Mouse (Mus musculus): ENCODE measurements around the gene Cavin1. TPM values are rescaled to one million over a fixed set of nuclear protein-coding genes. Genes with fewer than 3 reads are reported as not detected.
"Not testable (repeated sequence)": the region's sequence is repeated elsewhere in the genome, so short reads cannot be mapped to it uniquely, and the experiment has no call there.

Gene Cavin1
- 1 to 10 TPM; 1.8 to 3.1 TPM for polyA plus RNA-seq (2017; shearing (Covaris generic))

DNA sequence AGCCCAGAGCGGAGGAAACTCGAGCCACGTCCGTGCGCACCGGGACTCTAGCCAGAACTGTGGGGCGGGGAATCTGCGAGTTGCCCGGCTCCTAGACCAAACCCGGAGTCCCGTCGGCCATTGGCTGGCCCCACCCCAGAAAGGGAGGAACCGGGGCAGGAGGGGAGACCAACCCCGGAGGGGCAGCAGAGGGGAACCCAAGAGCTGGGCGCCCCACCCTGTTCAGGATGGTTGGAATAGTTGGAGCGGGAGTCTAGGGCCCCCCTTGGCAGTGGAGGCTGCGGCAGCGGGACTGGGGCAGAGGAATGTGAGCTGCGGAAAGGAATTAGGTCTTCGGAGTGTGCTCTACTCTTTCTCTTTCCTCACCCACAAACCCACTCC, at the start of gene Cavin1:
Gene Cavin1 (minus strand): TSS at position 331 of the 381 bp plus-strand sequence.
- ATAC-seq = no peak

DNA sequence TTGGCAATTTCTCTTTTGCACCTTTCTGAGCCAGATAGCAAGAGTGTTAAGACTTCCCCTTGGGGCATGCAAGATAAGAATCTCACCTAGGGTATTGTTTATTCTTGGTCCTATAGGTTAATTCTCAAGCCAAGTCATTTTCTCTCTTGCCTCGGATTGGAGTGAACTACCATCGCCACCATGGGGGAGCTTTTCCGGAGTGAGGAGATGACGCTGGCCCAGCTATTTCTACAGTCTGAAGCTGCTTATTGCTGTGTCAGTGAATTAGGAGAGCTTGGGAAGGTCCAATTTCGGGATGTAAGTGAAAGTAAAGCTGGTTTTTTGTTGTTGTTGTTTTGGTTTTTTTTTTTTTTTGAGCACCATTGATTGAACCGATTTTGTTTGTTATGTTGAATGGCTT, 41.0 kb upstream of the Cavin1 start:
- no peak for ATAC-seq

DNA sequence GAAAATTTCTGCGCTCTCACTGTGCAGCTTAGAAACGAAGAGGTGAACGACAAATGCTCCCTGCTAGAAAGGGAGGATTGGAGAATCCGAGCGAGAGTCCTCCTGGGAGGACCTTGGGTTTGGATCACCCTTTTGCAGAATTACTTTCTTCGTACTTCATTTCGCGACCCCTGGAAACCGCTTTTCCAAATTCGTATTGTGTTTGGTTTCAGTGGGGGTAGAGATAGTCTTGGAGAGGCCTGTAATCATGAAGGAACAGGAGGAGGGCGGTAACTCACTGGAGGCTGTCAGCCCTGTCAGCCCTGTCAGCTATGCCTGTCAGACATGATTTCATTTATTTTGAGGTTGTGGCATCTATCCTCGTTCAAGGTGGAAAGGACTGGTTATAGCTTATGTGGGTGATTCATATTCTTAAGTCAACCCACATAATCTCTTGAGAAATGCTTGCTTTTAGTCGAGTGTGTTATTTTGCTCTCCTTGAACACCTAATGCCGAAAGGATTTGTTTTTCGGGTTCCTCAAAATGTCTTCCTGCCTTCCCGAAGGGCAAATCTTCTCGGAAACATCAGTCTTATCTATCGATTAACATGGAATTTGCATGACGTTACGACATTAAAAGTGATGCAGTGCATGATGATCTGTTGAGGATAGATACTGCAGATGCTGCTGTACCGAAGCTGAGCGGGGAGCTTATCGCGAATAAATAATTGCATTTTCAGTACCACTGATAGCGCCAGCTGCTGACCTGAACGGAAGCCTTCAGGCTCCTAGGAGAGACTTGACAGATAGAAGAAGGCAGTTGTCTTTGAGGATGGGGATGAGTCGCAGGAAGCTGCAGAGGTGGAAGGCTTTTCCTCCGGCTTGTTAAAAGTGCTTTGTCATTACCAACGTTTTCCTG, 39.4 kb upstream of the Cavin1 start:
- peak; percentile 14 for ATAC-seq

DNA sequence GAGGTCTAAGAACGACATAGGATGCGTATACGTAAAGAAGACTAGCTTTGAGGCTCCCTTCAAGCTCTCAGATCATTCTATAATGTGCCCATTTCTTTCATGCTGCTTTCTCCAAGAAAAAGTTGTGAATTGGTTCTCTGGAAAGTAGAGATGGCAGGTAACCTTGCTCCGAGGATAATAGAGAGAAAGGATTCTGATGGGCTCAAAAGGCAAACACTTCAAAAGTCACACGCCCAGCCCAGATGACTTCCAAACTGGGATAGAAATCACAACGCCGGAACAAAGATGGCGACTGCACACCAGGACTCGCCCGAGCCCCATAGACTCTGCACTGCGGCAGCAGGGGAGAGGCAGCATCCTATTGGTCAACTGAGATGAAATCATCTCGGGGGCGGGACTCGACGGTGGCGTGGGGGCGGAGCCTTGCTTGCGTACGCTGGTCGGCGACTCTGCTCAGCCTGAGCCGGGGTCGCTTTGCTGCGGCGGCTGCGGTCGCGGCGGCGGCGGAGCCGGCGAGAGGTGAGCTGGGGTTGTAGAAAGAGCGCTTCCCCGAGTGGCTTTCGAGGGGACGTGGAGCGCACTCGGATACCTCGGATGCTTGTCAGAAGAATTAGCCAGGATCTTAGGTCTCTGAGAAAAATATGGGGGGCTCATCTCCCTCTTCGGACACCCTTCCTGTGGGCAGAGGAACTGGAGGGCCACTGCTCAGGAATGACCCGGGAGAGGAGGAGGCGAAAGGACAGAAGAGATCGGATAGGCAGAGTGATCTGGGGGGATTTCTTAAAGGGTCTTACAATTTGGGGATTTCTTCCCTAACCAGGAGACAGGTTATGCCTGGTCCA, 38.6 kb upstream of the Cavin1 start, which contains the start of gene Atp6v0a1:
Gene Atp6v0a1 (plus strand): TSS at position 407 of the 842 bp plus-strand sequence.
- peak; percentile 88 for ATAC-seq

DNA sequence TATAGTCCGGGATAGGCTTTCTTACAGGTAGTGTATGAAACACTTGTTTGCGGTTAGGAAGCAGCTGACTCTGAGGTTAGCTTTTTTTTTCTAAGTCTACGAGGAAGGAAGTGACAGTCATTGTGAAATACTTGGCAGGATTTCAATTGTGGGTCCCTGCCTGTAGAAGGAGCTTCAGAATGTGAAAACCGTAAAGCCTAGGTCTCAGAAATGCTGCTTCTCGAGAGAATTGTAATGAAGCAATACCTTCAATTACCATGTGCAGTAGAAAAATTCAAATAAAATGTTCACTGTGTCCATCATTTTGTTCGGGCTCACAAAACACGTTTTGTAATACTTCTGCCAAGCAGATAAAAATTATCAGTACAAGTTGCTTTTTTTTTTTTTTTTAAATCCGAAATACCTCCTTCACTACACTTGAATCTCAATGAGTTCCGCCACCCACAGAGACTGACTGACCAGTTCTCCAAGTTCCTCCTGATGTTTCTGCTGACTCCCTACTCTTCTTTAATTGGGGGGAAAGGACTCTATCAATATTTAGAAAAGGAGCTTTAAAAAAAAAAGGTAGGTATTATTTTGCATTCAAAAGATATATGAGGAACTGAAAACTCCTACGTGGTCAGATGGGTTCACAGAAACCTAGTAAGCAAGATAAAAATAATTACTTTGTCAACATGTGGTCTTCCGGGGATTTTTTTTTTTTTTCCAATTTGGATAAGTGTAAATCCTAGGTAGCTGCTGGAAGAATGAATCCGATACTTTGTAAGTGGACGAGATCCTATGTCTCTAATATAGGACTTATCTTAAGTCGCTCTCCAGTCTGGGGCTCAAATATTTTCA, 37.7 kb upstream of the Cavin1 start:
- ATAC-seq = peak; percentile 87

DNA sequence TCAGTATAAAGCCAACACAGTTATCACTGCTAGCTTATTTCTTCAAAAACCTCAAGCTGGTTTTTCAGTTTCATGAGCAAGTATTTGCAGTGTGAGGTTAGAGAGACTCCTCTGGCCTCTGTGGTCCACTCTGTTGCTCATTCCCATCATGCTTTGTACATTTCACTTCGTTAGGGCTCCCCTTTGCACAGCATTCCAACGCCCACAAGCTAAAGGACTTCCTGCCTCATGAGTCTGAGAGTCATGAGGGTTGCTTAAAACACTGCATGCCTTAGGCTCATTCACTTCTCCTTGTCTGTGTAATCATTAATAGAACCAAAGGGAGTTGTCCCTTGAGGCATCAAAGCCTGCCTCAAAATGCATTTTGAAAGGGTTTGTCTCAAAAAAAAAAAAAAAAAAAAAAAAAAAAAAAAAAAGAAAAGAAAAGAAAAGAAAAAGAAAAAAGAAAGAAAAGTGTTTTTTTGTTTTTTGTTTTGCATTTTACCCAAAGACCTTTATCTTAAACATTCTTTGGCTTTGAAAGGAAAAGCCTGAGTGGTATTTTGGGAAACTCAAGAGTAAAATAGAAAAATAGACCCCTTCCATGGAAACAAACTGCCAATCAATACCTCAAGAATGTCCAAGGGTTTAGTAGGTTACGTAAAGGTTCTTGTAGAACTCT, 32.5 kb upstream of the Cavin1 start:
- ATAC-seq = no peak

DNA sequence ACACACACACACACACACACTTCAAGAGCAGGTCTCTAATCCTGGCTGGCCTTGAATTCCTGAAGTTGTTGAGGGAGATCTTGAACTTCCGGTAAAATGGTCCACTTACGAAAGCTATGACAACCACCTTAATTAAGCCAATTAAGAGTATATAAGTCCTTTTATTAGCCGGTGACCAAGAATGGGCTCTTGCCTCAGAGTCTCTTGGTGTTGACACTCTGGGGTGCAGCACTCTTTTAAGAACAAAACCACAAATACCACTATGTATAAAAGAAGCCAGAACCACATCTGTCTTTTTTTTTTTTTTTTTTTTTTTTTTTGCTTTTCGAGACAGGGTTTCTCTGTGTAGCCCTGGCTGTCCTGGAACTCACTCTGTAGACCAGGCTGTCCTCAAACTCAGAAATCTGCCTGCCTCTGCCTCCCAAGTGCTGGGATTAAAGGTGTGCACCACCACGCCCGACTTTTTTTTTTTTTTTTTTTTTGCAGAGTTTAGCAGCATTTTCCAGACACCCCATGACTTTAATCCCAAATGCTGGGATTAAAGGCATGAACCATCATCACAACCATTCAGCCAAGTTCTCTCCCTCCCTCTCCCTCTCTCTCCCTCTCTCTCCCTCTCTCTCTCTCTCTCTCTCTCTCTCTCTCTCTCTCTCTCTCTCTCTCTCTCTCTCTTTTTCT, 31.3 kb upstream of the Cavin1 start:
- ATAC-seq = not testable (repeated sequence)

DNA sequence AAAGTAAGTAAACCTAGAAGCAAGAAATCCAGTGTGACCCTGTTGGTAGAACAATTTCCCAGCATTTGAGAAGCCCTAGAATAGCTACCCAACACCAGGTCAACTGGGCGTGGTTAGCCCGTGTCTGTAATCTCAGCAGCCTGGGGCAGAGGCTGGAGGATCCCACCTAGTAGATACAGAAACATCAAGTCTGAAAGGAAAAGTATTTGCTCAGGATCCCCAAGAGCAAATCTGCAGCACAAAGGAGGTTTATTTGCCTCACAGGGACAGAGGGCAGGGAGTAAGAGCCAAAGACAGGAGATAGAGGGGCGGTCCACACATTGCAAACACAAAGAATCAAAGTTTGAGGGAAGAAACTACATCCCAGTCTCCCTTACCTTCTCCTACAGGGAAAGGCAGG, 28.6 kb upstream of the Cavin1 start:
- ATAC-seq = no peak

DNA sequence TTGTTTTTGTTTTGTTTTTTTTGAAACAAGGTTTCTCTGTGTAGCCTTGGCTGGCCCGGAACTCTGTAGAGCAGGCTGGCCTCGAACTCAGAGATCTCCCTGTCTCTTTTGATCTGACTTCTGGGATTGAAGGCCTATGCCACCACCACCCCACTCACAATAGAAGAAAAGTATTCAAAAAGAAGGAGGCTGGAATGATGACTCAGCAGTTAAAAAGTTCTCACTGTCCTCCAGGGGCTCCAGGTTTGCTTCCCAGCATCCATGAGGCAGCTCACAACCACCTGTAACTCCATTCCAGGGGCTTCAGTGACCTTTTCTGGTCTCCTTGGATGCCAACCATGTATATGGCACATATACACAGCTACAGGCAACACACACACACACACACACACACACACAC, 28.1 kb upstream of the Cavin1 start:
- no peak for ATAC-seq

DNA sequence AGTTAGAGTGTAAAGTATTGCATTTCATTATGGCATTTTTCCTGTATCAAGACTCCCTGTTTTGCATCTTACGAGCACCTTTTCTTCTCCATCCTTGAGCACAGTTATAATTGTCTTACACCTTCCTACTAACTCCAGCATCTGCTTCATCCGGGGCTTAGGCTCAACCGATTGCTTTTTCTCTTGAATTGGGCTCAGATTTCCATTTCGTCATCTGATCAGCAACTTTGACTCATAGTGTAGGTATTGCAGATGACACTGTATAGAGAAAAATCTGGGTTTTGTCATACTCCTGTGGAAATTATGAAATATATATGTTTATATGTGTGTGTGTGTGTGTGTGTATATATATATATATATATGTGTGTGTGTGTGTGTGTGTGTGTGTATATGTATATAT, 25.8 kb upstream of the Cavin1 start:
- ATAC-seq = no peak

DNA sequence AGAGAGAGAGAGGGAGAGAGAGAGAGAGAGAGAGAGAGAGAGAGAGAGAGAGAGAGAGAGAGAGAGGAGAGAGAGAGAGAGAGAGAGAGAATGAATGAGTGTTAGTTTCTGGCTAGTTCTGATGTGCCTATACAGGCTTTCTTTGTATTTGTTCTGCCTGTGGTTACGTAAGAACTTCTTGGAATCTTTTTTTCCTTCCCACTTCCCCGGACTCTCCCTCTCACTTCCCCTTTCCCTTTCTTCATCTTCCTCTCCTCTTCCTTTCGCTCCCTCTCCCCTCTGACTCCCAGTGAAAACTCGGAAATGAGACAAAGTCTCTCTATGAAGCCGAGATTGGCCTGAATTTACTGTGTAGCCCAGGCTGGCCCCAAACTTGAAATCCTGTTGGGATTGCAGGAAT, 24.0 kb upstream of the Cavin1 start:
- ATAC-seq = no peak

DNA sequence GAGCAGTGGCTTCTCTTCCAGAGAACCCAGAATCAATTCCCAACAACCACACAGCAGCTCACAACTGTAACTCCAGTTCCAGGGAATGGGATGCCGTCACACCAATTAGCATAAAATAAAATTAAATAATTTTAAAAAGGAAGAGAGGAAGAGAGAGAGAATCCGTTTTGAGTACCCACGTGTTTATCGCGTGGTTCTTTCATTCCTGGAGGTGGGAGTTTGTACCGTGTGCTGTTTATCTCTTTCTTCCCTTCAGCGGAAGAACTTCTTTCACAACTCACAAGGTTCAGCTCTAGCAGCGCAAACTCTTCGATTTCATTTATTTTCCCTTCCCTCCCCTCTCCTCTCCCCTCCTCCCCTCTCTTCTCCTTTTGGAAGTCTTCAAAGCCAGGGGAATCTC, 23.5 kb upstream of the Cavin1 start:
- no peak for ATAC-seq

DNA sequence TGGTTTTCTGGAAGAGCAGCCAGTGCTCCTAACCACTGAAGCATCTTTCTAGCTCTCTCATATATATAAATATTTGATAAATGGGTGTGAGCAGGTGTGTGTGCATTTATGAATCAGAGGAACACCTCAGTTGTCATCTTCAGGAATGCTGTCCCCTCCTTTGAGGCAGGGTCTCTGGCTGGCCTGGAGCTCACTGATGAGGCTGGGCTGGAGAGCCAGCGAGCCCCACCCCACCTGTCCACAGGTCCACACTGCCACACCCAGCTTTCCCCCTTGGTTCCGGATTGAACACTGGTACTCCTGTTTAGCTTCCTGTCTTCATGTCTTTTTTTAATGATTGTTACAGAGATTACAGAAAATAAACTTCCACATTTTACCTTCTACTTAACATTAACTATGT, 22.8 kb upstream of the Cavin1 start:
- ATAC-seq = no peak

DNA sequence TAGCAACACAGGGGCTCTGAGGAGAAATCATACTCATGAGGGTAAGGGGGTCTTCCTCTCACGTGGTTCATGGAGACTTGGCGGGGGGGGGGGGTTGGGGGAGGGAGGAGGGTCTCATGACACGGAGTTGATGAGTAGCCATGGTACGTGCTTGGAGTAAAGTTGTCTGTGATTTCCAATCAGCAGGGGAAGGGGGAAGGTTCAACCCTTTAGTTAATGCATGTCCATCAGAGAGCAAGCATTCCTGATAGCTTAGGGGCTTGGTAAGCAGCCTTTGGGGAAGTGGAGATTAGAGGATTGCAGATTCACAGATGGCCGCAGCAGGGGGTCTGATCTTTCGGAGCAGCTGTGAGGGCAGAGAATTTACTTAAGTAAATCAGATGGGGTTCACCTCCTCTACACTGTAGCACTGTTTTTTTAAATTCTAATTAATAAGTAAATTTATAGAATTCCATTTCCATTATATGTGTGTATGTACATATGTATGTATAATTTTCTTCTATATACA, 20.4 kb upstream of the Cavin1 start:
- ATAC-seq = no peak

DNA sequence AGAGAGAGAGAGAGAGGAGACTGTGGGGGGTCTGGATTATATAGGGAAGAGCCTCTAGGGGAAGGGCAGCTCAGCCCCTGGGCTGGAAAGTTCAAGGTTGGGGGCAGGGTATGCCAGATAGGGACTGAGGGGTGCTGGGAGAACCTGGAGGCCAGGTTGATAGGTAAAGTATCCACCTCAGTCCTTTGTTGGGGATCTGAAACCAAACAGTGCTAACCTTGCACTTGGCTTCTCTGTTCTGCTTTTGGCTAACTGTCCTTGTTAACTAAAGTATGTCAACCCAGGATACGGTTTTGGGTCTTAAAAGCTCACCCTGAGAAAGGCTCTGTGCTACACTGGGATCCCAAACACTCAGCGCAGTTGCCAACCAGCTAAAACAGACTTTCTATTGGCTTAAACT, 19.0 kb upstream of the Cavin1 start:
- ATAC-seq = no peak

DNA sequence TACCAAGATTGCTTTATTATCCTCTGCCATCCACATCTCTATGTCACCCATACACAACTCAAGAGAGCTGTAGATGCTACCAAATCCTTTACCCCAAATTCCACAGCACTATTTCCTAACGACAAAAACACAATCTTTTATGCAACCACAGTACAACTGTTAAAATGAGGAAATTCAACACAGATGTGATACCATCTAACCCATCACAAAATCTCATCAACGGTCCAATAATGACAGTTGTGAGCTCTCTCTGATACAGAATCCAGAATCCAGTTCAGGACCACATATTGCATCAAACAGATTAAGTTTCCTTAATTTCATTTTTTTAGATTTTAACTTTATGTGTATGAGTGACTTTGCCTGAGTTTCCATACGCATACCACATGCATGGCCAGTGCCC, 18.0 kb upstream of the Cavin1 start:
- no peak for ATAC-seq

DNA sequence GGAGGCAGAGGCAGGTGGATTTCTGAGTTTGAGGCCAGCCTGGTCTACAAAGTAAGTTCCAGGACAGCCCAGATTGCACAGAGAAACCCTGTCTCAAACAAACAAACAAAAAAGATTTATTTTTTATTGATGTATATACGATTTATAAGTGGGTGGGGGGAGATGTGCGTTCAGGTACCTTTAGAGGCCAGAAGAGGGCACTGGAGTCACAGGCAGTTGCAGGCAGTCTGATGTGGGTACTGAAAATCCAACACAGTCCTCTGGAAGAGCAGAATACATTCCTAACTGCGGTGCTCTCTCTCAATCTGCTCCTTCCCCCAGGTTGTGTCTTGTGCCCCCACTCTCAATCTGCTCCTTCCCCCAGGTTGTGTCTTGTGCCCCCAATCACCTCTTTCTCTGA, 14.9 kb upstream of the Cavin1 start:
- ATAC-seq = no peak

DNA sequence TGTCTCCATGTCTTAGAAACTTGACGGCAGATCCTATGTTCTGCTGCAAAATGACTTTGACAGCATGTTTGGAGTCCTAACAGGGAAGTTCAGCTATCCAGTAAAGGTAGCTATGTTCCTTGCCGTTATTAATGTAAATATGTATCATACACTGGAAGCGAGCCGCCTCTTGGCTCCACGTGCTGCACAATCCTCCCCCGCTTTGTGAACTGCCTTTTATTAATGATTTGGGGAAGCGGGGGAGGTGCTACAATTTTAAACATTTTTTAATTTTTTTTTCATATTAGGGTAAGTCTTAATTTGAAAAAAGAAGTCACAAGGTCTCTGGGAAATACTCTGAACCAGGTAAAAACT, 13.1 kb upstream of the Cavin1 start:
- no peak for ATAC-seq

DNA sequence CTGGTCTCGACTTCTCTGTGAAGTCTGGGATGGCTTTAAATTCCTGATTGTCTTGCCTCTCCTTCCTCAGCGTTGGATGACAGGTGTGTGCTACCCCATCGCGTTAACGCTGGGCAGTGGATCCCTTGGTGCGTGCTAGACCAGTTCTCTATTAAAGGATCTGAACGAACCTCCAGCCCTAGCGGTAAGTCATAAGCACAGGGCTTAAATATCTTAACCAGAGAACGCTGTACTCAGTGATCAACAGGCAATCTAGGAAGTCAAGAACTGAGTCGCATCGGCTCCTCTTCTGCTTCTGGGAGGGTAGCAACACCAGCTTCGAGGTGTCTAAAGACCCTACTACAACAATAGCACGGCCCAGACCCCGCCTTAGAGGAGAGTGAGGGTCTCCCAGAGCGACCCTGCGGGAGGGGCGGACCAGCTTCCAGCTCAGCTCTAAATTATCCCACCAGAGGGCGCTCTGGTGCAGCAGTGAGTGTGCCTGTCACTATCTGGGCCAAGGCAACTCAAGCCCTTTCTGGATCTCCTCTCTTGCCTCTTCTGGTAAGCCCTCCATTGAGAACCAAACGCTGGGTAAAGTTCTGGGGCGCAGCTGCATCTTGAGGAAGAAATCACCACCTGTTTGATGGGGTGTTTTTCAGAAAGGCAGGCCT, 12.6 kb upstream of the Cavin1 start:
- ATAC-seq = peak; percentile 72

DNA sequence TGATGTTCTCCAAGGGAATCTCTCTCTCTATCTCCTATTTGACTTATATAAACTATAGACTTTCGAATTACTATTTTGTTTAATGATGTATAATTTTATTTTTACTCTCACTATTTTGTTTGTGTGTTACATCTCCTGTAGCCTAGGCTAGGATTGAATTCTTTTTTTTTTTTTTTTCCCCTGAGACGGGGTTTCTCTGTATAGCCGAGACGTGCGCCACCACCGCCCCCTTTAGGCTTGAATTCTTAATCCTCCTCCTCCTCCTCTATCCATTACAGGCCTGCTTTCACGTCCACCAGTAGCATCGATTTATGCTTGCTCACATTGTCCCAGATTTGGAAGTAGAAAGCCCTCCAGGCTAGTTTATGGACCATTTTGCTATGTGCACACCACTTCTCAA, 11.4 kb upstream of the Cavin1 start:
- ATAC-seq = no peak

DNA sequence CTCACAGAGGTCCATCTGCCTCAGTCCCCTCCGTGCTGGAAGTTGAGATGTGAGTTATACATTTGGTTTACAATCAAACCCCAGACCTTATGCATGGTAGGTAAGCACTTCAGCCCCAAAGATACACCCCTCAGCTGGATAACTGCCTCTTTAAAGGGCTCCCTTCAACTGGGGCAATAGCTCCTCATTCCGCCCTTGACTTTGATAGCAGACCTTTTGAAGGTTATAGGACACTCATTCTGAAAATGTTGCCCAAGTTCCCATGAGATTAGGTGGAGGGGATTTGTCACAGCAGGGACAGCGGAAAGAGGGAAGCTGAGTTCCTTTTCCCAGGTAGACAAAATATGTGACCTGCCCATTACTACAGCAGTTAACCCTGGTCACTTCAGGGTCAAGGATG, 10.5 kb upstream of the Cavin1 start:
- ATAC-seq = no peak

All from CD4-positive, CD25-positive, alpha-beta regulatory T cell, adult 4 months (primary cell).